Mouse (Mus musculus) T-cell, adult 2 months (primary cell): Measurements from ENCODE around the gene Kcnj8.

Source experiments
- DNase-seq: peaks from one replicate; pipeline ENCODE4 v3.0.0; 2022; ENCODE audit warnings: low spot score

The Kcnj8 gene

DNA sequence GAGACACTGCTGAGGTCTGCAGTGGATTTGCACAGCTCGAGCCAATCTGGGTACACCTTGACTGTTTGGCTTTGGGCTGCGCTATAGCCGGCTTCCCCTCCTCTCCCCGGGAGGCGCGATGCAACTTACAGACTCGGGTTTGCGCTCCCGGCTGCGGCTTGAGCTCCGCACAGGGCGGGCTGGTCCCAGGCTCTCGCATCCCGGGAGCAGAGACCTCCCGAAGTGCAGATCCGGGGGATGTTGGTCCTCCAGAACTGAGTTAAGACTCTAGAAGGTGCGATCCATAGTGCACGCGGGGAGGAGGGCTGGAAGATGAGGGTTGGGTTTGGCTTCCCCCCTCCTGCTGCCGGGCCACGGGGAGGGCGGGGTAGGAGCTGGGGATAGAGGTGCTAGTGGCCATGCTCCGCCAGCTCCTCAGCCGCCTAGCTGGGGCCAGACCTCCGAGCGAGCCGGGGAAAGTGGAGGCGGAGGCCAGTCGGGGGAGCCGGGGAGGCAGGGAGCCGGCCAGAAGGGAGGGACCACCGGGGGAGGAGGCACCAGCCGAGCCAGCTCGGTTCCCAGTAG, at the start of gene Kcnj8:
Kcnj8 (minus strand) TSS at position 560 of the 564 bp plus-strand sequence.
- DNase-seq = peak; percentile 41

DNA sequence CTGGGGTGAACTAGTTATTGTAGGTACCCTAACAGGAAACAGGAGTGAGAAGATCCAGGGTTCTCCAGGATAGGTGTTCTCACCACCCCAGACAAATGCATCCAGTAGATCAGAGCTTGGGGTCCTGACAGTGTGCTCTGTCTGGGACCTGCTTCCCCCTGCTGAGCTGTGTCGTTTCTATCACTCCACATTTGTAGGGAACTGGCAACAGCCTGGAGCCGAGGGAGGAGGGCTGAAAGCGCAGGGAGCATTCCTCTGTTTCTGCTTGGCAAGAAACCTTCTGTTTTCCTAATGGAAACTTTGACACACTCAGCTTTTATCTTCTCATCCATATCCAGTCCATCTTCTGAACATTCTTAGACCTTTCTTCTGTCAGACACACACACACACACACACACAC, 45.2 kb upstream of the Kcnj8 start:
- no peak for DNase-seq

DNA sequence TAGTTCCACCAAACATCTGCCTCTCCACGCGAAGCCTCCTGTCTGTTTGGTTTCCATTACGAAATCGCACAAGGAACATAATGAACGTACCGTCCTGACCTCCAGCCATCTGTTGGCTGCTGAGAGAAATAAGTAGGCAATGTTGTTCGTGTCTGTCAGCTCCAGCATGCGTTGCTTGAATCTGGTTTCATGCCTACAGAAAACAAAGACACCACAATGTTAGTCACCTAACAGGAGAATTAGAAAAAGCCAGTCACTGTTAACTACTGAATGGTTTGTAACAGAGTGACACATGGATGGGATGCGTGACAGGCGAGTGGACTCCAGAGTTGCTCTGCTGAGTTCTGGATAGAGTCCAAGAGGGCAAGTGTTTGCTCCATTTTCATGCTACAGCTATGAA, 42.9 kb upstream of the Kcnj8 start:
- no peak for DNase-seq

DNA sequence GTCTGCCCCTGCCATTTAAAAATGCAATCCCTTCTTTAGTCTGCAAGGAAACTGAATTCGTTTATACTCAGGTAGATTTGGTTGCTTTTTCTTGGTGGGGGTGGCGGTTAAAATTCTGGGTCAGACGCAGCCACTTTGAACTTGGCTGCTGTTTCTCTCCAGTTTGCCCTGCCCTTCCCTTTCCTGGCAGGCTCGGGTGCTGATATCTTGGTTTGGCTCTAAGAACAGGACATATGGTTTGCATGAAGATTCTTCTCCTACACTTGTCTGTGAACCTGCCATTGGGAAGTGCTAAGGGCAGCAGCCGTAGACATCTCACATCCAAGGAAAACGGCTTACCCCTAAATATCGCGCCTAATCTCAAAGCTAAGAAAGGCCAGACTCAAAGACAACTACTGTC, 41.0 kb upstream of the Kcnj8 start:
- DNase-seq = no peak

DNA sequence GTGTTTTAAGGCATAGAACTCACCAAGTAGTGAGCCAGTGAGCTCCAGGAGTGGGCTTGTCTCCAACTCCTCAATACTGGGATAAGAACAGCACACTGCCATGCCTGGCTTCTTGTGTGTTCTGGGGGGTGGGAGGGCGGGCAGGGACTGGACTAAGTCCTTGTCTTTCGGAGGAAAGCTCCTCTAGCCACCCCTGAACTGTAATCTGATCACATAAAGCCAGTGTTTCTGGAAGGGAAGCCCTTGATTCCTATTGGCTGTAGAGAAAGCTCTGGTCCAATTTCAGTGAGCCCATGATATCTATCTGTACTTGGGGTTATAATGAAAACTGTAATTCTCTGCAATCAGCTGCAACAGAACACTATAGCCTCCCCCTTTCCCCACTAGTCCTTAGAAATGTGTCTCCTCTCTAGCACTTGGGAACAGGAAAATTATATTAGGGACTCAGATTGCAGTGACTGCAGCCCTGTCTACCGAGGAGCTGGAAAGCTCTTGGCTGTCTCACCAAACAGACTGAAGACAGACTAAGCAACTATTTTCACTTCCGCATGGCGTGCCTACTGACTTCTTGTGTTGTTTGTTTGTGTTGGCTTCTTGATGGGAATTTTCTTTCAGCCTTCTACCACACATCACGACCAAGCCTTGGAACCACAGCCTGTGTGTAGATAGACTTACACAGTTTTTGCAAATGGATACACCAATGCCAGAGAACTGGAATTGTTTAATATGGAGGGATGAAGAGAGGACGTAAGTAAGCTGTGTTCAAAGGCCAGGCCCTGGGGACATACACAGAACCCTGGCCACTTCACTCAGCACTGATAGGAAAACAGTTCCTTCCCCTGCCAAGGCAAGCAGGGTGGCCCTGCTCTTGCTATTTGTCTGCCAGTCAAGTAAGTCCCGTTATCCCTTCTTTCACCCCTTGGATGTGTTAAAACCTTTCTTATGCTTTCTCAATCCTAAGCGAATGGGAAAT, 38.3 kb upstream of the Kcnj8 start:
- no peak for DNase-seq

DNA sequence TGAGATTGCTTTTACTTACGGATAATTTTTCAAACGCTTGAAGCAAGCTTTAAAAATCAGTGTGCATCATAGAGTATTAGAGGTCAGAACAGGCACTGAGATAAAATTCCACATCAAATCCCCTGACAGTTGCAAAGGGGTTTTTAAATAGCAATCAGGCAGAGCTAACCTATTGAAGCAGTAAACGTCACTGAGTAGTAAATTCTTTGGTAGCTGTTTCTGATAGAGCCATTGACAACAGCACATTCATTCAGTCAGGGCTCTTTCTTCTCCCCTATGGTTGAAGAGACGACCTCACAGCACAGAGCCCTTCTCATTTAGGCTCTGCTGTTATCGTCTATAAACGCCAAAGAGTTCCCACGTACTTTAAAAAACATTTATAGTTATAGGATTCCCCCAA, 35.7 kb upstream of the Kcnj8 start:
- DNase-seq = no peak

DNA sequence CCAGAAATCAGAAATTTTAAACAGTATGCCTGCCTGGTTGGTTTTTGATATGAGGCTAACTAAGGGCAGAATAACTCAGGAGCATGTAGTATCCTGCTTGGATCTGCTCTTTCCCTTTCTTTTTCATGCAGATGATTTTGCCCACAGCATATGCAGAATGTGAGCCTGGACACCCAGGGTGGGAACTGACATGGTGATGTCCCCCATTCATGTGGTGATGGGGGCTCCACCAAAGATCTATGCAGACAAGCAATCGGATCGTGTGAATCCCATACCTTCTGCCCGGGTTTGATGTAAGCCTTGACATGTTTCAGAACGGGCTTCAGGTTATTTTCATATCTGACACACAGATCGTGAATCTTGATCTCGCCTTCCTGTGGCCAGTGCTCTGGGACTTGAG, 31.4 kb upstream of the Kcnj8 start:
- DNase-seq = no peak

DNA sequence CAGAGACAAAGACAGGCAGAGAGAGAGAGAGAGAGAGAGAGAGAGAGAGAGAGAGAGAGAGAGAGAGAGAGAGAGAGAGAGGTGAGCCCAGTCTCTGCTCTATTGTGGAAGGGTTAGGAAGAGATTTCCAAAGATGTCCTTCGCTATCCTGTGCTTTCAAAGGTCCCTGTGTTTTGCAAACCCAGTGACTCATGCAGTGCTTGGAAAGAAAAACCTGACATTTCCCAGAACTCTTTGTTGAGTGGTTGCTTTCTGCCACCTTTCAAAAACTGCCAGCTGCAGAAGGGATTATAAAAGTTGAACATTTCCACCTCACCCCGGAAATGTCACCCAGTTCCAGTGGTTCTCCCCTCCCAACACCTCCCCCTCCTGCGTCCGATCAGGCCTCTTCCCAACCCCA, 7.4 kb upstream of the Kcnj8 start:
- no peak for DNase-seq

DNA sequence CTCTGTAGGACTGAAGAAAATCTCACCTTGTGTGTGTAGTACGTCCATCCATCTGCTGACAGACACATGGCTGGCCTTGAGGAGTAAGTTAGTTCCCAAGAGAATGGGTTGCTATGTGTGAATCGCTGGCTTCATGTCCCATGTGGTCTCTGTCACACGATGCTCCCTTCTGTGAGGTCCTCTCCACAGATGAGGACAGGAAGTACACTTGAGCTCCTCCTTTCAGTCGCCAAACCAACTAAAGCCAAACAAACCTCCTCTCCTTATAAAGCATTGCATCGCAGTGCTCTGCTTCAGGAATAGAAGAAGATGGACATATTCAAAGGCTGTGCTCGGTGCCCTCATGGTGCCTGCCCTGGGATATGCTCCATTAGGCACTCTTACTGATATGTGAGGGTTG, 6.4 kb upstream of the Kcnj8 start:
- no peak for DNase-seq

DNA sequence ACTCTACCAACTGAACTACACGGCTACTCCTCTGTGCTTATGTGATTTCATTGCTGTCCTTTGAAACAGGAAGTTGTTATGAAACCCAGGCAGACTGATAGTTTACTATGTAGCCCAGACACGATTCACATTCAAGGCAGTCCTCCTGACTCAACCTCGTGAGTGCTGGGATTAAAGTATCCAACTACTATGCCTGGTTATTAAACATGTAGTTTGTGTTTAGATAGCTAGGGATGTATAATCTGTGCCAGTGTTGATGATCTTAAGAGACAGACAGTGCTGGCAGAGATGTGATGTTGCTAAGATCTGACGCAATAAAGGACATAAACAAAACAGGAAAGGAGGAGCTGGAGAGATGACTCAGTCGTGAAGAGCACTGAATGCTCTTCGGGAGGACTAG, 1.5 kb upstream of the Kcnj8 start:
- peak; percentile 28 for DNase-seq

DNA sequence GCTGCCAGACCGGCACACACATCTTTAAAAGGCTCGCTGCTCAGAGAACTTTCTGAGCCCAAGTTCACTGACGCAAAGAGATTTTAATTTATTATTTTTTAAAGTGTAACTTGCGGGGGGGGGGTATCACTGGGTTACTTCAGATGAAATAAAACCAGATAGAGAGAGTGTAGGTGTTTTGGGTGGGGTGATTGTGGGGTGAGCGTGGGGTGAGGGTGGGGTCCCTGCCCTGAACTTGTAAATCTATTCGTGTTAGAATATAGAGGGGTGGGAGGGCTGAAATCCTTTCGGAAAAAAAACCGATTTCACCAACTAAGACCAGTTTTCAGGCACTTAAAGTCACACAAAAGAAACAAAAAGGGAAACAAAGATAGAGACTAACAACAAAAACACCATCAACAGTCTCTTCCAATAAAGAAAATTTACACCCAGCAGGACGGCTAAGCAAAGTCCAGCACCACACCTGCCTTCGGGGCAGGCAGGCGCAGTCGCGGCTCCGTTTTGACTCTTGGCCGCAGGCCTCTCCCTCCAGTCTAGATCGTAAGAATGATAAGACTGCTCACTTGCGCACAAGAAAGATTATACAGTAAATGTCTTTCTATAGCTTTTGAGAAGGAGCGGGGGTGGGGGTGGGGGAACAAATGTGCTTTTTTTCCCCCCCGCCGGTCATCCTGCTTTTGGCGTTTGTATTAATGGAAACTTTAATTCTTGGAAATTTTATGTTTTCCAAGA, 381 bp upstream of the Kcnj8 start:
- peak; percentile 20 for DNase-seq

DNA sequence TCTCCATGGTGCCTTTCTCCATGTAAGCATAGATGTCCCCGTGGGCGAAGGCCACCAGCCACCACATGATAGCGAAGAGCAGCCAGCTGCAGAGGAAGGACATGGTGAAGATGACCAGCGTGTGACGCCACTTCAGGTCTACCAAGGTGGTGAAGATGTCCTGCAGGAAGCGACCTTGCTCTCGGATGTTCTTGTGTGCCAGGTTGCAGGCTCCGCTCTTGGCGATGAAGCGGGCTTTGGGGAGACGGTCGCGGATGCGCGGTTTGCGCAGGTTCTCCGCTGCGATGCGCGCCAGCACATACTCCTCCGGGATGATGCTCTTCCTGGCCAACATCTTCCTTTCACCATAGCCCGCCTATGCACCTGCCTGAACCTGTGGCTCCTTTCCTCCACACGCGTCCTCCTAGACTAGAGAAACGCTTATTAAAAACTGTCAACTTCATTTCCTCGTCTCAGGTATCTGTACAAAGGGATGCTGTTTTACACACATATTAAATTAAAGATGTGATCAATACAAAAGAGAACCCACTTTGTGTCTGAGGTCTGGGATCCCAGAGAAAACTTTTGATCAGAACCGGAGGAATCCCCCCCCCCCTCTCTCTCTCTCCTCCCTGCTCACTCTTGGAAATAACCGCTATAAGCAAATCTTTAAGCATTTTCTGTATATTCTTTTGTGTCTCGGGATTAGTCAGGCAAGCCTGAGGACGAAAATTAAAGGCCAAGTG, 1.2 kb downstream of the Kcnj8 start:
- no peak for DNase-seq

DNA sequence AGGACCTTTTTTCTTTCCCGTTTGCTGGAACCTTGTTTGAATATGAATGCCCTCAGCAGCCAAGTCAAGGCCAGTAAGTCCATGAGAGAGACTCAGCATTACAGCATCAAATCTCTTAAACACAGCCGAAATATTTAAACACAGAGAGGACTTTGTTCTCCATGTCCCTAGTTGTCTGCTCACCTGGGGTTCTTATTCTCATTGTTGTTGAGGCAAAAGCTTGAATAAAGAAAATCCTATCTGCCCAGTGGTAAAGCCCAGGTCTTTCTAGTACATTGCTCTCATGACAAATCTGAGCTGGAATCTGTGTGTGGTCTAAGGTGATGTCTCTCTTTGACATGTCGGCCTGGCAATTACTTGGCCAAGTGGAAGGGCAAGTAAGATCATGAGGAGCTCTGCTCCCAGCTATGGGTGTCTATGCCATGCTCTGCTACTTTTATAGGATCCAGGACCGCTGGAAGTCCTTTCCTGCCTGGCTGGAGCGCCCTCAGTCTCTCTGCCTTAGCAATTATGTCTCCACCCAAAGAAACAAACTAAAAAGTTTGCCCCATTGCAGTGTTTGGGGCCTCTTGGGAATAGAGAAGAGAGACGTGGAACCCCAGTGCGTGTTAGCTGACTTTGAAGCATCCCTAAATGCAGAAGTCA, 2.6 kb downstream of the Kcnj8 start:
- DNase-seq = no peak

DNA sequence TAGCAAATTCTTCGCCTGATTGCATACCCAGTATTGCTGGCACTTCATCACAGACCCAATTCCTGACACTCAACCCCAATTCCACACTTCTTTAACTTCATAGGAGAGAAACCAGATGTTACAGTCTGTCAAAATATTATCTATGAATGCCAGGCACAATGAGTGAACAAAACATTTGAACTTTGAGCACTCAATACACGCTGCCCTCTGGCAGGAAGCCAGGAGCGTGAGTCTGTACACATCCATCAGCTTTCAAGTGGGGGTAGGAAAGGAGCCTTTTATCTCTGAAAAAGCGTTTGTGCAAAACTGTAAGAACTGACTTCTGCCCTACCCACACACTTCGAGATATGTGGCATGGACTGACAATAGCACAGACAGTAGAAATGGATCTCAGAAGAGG, 4.0 kb downstream of the Kcnj8 start:
- peak; percentile 59 for DNase-seq

DNA sequence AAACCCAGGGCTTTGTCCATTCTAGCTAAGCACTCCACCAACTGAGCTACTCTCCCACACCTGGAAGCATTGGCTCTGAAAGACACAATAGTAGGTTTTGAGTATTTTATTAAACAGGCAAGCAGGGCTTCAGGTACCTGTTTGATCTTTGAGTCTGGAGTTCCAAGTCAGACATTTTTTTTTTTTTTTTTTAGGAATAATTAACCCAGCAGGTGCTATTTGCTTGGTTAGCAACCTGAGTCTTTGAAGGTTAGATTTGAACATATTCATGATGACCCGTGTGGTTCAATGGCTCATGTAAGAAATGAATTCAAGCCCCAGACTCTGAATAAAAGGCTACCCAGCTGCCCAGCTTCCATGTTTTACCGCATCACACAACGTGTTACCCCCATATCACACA, 6.7 kb downstream of the Kcnj8 start:
- no peak for DNase-seq

DNA sequence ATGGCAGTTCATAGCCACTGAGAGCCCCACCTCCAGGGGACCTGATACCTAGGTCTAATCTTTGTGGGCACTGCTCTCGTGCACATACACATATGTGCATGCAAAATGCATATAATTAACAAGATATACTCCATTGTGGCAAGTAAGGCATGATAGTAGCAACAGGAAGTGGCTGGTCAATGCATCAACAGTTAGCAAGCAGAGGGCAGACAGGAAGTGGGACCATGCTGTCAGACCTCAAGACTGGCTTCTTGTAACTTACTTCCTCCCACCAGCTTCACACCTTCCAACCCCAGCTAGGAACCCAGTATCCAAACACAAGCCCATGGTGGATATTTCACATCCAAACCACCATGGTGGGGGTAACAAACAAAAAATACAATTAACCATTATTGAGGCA, 10.3 kb downstream of the Kcnj8 start:
- peak; percentile 59 for DNase-seq

DNA sequence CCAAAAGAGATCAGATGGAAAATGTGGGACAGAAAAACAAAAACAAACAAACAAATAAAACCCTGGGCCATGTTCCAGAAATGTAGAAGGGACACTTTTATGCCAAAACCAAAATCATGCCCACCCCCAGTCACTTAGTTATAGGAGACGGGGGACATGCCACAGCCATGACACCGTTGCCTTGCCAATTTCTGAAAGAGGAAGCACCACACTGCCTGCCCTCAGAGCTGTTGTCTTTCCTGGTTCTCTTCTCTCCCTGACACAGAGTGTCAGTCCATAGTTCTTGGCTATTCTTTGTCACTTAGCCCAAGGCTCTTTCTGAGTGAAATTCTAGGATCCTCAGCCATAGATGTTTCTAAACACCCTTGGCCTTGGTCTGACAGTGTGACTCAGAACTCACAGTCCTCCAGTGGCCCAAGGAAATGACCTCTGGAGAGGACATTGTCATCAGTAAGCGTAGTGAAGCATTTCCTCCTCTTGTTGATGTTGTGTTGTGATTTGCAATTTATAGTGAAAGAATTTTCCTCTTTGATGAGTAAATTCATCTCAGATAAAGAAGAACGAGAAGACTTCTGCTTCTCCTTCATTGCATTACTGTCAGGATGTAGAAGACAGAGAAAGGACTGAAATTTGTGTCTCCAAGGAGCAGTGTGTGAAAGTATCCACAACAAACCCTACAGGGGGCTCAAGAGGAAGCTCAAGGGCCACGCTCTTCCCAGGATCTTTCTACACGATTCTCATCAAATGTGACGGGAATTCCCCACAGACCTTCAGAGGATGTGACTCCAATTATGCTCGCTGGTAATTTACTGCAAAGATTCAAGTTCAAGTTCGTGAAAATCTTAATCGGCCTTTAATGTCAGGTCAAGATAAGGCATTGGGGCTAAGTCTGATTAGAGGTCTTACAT, 12.4 kb downstream of the Kcnj8 start:
- DNase-seq = no peak

DNA sequence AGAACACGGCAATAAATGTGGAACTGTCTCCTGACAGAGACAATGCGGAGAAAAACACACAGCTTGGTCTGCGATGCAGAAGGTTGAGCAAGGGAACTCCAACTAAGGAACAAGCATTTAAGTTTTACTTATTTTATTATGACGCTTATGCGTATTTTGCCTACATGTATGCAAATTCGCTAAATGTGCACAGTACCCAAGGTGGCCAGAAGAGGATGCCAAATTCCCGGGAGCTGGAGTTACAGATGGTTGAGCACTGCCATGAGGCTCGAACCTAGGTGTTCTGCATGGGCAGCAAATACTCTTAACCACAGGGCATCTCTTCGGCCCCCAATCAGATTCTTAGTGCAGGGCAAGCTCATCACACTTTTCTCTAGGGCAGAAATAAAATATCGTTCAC, 13.3 kb downstream of the Kcnj8 start:
- DNase-seq = no peak

DNA sequence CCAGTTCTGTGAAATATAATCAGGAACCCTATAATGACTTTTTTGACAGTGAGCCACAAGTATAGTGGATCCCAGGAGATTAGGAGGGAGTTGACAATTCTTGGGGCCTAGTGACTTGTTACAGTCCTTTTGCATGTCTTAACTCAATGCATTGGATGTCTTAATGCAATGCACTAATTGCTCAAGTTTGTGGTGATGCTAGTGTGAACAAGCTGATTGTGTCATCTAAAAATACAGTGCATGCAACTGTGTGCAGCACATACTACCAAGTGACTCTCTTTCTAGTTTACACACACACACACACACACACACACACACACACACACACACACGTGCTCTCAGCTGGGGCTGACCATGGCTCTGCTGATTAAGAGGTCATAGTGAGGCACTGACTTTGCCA, 15.4 kb downstream of the Kcnj8 start:
- no peak for DNase-seq

DNA sequence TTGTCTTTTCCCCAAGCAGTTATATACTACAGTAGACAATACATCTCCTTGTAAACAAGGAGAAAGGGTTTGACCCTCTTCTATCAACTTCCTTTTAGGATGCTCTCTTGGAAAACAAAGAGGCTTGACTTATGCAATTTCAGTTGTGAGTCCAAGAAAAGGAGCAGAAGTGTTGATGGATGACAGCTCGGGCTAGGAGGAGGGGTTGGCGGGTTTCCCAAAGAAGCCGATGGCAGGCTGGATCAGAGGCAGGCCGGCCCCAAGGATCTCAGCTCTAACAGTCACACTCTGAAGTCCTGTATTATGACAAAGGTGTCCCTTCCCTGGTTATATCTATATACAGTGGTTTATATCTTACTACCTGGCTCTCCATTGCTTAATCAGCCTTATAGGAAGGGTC, 19.9 kb downstream of the Kcnj8 start:
- DNase-seq = no peak

DNA sequence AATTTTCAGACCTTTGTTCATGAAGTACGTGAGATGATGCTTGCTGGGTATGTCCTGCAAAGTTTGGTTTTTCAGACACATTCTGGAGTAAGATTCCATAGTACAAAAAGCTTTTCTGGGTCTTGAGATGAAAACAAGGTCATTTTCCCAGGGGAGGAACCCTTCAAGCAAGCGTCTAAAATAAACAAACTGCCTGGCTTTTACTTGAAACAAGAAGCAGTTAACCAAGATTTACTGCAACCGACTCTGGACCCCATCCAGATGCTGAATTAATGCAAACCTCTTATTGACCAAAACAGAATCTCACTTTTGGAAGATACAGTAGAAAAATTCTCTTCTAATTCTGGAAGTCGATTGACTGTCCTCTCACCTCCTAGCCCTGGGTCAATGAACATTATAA, 20.5 kb downstream of the Kcnj8 start:
- no peak for DNase-seq
